Mouse (Mus musculus) brain, embryonic 14.5 days (tissue): ENCODE data around the gene Thpo.

Experiments
- CTCF ChIP-seq: fragments of 200-500 bp; IDR thresholded peaks from 2 replicates; pipeline ENCODE4 v1.5.1; 2012; ENCODE audit warnings: inconsistent platforms, mild to moderate bottlenecking, moderate library complexity, borderline replicate concordance; ENCODE audit not compliant: insufficient read depth, insufficient read length; ENCODE audit errors: extremely low read depth
- POLR2A ChIP-seq: fragments of 200-500 bp; IDR thresholded peaks from 2 replicates; pipeline ENCODE4 v1.6.1; 2012; ENCODE audit warnings: mild to moderate bottlenecking, inconsistent platforms, borderline replicate concordance; ENCODE audit not compliant: poor library complexity, insufficient read depth, insufficient read length, severe bottlenecking; ENCODE audit errors: extremely low read depth

GRCm38 (mm10) chr16:20733731-20734730, at the start of gene Thpo:
- TF ChIP-seq POLR2A (no peak), CTCF (peak; percentile 23; the same call in 1 of the 2 replicates)
